Mouse (Mus musculus) spleen, adult 12 weeks (tissue): ENCODE measurements around the gene Tmco5.

ENCODE experiments used
- DNase-seq: peaks from one replicate; pipeline ENCODE4 v3.0.0; 2022; ENCODE audit warnings: low spot score

Gene Tmco5

DNA sequence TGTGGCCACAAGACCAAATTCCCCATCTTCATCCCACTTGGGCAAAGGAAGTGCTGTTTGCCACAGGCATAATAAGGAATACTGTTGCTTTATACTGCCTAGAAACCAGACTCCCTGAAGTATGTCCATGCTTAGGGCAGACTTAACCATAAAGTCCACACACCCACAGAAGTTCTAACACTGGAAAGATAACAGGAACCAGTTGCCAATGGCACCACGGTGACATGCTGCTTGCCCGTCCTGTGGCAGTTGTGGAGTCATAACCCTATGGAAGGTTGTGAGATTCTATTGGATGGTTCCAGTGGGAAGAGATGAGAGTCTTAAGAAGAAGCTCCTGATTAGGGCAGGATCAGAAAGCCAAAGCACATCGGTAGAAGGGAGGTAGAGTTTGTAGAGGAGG lies at the start of gene Tmco5:
Gene Tmco5, plus strand, starts transcription at position 301 of the 400 bp plus-strand sequence.
- no peak for DNase-seq

DNA sequence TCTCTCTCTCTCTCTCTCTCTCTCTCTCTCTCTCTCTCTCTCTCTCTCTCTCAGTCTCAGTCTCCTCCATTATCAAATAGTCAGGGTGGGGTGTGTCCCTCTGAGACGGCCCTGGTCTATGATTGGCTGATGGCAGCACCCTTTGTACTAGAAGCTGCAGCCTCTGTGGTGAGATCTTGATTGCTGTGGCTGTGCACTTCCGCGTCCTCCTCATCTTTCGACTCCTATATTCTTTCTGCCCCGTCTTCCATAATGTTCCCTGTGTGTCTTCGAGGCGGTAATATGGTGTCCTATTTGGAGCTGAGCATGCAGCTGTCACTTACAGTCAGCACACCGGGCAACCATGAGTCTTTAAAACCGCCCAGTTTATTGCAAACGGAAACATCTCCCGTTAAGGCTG lies 46.6 kb upstream of the Tmco5 start:
- no peak for DNase-seq

DNA sequence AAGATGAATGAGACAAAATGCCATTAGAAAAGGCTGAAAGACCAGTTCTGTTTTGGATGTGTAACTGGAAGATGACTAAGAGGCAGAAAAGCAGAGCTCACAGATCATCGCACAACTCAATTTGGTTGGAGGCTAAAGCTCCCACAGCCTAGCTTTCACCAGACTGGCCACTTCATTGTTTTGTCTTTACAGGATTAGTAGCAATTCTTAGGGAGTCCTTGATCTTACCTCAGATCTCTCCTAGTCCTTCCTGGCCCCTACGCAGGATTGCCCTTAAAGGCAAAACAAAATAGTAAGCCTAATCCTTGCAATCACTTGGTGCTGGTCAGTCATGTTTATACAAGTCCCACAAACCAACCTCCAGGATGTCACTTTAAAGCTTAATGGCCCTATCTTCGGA lies 40.7 kb upstream of the Tmco5 start:
- DNase-seq: no peak

DNA sequence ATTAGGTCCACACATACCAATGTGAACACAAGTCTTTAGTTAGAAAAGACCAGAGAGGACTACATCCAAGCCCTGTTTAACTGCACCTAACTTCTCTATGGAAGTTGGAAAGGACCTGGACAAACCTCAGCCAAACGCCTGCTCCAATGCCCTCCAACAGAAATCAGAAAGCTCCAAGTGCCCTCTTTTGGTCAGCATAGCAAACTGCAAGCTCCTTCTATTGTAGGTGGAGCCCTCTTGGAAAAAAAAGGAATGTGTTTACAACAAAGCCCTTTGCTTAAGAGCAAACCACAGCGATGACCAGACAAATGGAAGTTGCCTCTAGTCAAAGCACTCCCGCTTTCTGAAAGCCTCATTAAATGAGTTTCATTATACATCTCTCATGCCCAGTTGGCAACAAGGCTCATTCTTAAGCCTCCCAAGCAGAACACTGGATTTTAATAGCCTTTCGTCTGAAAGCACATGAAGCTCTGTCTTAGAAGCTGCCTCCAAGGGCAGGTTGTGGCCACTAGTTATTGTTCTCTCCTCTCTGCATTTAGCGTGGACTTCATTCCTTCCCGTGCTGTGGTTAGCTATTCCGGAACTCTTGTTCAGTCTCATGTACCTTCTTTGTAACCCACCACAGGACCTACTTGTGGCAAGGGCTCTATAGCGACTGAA lies 39.8 kb upstream of the Tmco5 start:
- no peak for DNase-seq

DNA sequence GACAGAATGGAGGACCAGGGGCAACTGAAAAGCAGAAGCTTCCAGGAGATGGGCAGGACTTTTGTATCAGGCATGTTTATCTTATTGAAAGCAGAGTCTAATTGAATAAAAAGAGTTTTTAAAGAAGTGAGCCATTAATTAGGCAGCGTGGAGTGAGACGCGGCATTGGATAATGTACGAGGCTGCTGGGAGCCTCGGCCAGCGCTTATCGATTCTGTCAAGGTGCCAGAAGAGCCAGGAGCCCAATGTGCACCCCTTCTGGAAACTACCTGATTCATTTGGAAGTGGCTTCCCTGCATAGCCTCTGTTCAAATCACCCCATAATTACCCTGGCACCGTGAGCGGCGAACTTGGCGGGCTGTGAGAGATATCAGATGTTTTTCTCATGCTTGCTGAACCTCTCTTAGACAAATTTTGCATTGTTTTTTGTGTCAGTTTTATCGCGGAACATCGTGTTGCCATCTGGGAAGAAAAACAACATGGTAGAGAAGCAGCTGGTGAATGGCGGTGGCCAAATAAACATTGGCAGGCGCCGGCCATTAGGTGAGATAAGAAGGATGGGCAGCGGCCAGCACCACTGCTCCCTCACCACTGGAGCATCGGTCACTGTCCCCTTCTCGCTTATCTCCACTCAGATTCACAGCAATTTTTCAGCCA lies 28.4 kb upstream of the Tmco5 start:
- no peak for DNase-seq

DNA sequence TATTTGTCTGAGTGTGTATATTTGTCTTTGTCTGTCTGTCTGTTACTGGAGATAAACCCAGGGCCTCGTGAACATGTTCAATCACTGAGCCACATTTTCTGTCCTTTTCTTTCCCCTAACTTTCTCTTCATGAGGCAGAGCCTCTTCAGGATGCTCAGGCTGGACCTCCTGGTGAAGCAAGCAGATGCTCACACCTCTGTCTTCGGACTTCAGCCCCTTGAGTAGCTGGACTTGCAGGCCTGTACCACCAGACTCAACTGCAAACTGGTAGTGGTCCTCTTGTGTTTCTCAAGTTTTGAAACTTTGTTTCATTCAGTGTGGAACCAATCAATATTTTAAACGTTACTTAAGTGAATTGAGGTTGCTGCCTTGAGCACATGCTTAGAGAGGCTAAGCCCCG lies 27.1 kb upstream of the Tmco5 start:
- DNase-seq: no peak

DNA sequence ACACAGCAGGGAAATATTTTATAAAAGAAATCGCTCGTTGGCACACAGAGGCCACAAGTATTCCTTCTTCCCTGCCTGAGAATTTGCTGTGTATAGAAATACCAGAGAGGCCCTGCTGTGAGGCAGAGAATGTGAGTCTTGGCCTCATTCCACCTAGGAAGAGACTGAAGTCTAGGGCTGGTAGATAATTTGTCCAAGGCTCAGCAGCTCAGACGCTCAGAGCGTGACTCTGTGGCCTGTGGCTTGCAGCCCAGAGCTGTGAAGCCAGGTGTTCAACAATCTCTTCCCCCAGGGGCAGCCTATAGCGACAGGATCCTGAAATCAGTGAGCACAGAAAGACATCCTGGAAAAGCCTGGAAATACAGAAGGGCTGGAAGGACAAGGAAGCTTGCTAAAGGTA lies 26.2 kb upstream of the Tmco5 start:
- no peak for DNase-seq

DNA sequence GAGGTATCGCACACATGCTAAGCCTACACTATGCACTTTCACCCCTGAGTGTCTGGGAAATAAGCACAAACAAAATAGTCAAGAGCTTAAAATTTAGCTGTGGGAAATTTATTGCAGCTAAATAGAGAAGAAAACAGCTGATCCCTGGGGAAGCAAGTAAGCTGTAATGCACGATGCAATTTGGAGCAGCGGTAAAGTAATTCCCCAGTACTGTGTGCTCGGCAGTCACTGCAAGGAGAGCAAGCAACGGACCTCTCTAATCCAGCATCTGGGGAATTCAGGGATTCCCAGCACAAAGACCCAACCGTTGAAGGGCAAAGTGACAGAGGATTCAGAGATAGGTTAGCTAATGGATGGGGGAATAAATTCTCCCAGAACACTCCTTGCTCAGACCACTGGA lies 19.8 kb upstream of the Tmco5 start:
- DNase-seq: no peak

DNA sequence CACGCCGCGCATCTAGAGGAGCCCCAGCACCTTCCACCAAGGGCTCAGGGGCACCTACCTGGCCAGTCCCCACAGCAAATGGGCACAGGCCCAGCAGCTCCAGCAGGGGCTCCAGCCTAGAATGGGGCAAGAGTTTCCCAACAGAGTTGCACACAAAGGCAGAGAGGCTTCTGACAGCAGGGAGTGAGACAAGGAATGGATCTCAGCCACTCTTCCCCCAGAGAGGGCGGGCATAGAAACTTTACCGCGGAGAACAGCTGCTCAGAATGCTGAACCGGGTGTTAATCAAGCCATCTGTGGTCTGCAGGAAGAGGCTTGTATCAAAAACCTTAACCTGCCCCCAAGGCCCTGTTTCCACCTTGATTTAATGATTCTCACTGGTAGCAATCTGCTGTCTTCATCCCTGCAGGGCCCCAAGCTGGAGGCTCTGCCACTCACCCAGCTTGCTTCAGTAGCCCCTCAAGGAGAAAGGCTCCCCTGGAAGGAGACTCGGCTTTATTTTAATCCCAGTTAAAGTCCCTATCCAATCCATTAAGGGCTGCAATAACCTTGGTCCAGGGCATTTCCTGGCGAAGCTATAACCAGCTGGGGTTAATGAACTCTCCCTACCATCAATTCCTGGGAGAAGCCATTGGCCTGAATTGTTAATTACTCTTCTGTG lies 1.4 kb upstream of the Tmco5 start:
- no peak for DNase-seq

DNA sequence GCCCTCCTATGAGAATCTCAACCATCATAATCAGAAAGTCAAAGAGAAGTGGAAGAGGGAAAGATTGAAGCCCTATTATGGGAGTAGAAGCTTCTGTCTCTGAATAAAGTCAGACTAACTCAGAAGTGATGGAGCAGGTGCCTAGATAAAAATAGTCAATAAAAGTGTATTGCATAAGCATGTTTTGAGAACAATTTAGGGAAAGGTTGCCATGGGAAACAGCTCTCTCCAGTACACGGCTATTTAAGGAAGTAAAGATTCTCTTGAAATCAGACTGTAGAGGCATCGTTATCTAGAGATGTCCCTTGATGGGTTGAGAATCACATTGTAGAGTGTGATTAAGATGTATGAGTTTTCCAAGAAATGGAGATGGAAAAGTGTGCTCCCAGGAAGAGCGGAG lies 1.2 kb downstream of the Tmco5 start:
- no peak for DNase-seq

DNA sequence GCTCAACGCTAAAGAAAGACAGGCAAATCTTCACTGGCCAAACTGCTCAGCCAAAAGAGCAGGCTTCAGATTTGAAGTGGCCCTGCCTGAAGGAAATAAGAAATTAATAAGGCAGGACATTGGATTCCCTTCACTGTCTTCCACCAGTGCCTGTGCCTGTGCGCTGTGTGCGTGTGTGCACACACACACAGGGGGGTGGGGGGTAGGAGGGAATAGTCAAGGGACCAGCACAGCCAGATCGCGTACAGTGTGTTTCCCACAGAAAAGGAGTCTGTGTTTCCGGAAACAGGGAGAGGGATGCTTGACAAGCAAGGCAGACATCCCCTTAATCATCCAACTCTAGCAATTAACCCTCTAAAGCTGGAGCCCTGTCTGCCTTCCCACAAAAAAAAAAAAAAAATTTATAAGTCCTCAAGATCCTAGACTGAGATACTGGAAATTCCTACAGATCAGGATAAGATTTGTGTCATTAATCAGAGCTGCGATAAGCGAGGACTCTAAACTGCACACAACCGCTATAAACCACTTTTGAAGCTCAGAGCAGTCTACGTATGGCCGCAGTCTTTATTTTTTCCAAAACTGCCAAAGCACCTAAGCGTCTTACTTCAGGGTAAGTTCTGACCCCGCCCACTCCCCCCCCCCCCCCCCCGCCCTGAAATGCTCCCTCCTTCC lies 15.0 kb downstream of the Tmco5 start:
- DNase-seq: no peak

DNA sequence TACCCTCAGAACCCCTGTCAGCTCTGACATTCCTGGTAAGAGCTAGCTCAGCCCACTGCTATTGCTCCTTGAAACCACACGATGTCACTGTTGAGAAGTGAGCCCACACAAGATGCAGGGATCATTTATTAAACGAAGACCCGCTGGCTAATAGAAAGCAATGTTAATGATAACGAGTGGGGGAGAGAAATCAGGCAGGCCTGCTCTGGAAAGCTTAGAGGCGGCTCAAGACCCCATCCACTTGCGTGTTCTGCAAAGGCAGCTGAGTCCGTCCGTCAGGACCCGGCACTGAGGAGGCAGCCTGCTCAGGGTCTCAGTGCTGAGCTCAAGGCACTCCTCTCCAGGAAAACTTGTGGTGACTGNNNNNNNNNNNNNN lies 15.5 kb downstream of the Tmco5 start:
- no peak for DNase-seq

DNA sequence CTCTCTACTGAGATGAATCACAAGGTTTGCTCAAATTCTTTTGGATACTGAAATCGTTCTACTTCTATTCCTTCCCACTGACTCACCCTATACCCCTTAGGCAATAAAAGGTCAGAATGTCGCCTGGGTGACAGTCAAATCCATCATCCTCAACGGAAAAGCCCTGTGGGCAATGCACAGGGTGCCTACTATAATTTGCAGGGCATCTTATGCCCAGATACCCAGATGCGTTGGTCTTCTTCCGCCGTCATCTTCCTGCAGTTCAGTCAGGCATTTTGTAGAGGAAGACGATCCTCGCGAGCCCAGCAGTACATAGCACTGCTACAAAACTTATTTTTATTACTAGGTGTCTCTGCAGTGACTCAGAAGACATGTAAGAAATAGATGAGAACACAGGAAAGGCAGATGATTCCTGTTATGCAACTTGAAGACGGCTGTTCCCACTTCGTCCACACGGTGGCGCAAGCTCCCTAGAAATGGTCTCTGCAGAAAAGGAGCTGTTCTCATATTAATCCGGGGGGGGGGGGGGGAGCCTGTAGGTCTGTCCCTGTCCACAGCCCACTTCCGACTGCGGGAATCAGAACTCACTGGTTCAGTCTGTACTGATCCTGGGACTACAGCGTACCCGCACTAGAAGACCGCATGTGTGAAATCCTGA lies 21.3 kb downstream of the Tmco5 start:
- DNase-seq: peak; percentile 47

DNA sequence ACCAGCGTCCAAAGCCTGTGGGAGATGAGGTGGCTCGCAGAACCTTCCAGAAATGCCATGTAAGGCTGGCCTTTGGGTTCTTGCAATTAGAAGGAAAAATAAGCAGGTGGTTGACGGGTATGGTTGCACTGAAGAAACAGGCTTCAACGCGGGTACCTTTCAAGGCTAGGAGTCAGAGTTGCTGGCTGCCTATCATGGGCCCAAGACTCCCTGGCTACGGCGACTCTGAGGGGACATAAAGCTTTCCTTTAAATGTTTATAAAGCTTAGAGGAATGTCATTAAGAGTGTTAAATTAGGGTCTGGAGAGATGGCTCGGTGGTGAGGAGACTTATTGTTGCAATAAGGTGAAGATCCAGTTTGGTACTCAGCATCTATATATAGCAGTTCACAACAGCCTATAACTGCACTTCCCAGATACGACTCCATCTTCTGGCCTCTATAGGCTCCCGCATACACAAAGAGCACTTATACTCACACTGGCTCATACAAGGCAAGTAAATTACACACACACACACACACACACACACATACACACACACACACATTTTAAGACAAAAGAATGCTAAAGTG lies 21.9 kb downstream of the Tmco5 start:
- DNase-seq: no peak

DNA sequence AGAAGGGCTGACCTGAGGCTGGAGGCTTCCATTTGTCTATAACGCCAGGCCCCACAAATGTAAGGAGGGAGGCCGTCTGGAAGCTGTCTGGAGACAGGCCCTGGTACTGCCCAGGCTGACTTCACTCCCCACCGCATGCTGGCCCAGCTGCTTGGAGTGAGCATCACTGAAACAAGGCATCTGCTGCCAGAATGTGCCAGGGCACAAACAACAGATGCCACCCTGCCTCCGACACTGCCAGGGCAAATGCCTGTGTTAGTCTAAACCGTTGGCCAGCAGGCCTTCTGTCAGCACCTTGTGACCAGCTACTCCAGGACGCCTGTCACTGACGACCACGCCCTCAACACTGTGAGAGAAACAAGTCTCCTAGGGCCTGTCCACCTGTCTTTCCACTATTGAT lies 29.8 kb downstream of the Tmco5 start:
- no peak for DNase-seq

DNA sequence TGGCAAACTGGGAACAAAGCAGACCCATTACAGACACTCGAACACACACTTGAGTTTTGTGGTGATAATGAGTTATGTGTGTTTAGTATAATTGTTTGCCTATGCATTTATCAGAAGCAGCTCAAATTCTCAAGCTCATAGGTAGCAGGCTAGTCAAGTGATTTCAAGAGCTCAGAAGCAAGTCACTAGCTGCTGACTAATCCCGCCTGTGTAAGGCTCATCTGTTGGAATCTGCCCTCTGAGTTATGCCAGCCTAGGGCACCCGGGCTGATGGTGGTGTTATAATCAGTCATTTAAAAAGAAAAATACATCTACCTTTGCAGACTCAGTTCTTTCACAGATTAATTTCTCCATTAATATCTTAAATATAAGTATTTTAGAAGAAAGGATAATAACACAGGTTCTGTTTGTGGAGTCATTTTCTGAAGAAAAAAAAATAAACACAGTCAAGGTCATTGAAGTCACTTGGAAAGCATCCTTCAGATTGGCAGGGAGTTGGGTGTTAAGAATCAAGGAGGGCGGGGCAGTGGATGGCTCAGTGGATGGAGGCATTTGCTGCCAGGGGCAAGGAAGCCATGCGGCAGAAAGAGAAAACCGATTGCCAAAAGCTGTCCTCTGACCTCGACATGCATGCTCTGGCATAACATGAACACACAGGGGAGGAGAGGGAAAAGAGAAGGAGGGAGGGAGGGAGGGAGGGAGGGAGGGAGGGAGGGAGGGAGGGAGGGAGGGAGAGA lies 34.0 kb downstream of the Tmco5 start:
- no peak for DNase-seq

DNA sequence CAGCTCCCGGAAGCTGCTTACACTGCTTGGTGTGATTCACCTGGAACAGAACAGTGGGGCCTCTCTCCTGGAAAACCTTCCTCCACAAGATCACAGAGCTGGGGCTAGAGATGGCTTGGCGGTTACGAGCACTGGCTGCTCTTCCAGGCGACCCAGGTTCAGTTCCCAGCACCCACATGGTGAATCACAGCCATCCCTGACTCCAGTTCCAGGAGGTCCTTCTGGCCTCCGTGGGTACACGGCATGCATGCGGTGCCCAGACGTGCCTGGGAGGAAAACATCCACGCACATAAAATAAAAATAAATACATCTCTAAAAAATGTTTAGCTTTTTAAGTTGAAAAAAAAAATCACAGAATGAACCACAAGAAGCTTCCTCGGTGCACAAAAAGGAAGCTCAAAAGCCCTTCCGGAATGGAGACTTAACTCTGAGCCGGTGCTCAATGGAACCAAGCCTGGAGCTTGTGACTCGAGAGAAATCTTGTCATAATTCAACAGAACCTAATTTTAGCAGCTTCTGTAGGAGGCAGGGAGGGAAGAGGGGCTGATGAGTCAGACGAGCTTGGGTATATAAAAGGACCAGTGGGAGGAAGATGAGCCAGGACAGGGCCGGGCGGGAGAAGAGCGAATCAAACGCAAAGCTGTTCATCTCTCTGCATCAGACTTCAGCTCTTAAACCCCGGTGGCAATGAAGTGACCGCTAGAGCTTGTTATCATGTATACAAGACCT lies 35.4 kb downstream of the Tmco5 start:
- DNase-seq: no peak

DNA sequence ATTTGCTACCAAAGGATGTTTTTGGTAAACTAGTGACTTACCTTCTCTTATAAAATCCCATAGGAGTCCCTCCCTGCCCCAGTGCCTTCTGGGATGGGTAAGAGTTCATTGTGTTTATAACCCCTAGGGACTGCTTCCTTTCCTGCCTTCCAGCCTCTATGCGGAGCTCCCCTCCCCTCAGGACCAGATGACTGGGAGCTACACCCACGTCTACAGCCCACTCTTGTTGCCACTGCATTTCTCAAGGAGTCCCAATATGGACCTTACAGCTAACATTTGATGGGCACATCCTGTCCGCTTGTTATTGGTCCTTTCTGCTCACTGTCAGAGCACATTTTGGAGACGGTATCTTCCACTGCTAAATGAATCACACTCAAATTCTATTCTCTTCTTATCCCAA lies 36.1 kb downstream of the Tmco5 start:
- DNase-seq: no peak

DNA sequence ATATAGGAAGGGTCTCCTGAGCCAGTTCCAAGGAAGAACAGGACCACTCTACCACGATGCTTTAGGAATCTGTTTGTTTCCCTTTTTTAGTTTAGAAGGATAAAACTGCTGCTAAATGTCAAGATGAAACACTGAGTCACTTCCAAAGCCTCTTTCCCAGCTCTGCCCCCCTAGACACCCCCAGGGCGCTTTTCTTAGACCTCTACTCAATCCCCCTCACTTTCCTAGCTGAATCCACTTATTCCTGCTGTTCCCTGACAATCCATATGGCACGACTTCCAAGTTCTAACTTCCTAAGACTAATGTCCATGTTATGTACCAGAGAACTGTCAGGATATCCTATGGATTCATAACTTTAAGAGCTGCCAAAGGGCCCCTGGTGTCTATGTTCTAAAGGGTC lies 40.1 kb downstream of the Tmco5 start:
- no peak for DNase-seq

DNA sequence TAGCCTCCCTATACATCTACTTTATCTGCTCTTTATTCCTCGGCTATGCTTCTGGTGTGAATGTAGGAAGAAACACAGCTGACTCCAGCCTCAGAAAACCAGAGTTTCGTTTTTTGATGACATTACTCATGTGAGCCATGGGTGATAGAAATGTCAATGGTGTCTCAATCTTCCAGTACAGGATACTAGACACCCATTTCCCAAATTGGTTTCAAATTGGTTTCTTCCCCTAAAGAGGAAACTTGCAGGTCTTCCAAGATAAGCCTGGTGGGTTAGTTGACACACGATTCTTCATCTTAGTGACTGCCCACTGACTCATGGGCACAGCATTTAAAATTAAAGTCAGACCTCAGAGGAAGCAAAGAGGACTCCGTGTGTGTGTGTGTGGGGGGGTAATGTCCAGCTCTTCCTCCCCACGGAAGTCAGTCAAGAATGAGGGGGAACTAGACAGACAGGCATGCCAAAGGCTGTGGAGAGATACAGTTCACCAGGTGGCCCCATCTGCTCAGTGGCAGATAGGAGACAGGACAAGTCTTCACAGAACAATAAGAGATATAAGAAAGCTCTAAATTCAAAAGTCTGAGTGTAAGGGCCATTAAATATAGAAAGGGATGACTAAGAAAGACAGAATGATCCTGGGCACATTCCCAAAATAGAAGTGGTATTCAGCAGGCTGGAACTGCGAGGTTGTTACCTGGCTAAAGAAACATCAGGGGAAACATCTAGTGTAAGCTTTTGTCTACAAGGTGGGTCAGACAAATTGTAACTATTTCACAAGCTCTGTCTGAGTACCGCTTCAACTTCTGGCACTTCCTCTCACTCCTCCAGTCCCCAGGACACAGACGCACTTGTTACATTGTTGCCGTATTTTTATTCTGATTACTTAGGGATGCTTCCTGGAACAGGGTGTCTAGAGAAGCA lies 44.3 kb downstream of the Tmco5 start:
- DNase-seq: no peak
